Mouse (Mus musculus) spleen, postnatal 14 days (tissue): Measurements from ENCODE around the gene Gdf15.

Experiments
- DNase-seq, 2 experiments: peaks; one replicate each; pipeline ENCODE4 v3.0.0; 2021 to 2022; ENCODE audit warnings: low spot score in 2 of 2

Gdf15 gene

DNA sequence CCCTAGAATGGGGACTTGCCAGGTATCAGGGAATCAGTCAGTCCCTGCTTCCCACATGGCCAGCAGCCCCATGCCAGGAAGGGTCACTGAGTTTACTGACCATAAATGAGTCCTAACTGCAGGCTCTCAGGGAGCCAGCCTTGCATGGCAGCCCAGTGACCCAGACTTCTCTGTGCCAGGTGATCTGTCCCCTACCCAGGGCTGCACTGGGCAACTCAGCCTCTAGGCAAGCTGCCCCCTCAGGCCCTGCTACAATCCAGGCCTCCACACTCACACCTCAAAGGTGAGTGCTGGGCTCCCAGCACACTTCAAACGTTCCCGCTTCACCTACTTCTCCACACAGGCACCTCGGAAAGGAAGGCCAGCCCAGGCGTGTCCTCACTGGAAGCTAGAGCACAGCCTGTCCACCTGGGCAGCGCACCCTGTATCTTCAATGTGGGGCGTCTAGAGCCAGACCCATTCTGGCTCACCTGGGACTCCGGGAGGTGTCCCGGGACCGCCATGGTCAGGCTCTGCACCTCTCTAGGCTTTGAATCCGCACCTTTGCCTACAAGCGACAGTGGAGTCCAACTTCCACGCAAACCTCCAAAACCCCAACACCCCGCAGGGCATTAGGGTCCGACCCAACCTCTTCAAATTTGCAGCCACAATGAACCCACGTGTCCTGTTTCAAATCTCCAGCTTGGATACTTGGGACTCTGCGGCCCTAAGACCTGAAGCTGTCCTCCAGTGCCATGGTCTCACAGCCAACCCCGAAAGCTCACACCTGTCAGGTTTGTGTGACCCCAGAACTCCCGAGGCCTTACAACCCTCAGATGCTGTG is 25.3 kb downstream of the Gdf15 start:
- no peak for DNase-seq

- DNase-seq, result no peak
These were observed 26.1 kb downstream of the Gdf15 start for GRCm38 (mm10) chr8:70605871-70606779.

- DNase-seq, result no peak
These were observed 27.7 kb downstream of the Gdf15 start for GRCm38 (mm10) chr8:70604558-70604957.

GRCm38 (mm10) chr8:70602139-70602811 is 30.0 kb downstream of the Gdf15 start:
- DNase-seq, result no peak

DNA sequence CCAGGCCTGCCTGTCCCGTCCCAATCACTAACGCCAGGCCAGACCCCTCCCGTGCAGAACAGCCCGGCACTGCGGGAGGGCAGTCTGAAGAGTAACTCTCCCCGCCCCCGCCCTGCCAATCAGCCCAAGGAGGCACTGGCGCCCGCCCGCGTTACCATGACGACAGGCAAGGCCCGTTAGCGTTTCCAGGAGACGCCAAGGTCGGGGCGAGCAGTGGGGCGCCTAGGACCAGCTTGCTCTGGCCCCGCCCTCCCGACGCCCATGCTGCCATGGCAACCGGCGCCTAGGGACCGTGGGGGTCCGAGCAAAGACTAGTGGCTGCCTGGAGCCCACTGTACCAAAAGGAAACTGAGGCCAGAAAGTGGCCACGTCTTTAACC is 31.0 kb downstream of the Gdf15 start:
- peak; percentile 46 to 63 for DNase-seq

- no peak for DNase-seq
These were observed 31.6 kb downstream of the Gdf15 start for GRCm38 (mm10) chr8:70600473-70601270.

DNA sequence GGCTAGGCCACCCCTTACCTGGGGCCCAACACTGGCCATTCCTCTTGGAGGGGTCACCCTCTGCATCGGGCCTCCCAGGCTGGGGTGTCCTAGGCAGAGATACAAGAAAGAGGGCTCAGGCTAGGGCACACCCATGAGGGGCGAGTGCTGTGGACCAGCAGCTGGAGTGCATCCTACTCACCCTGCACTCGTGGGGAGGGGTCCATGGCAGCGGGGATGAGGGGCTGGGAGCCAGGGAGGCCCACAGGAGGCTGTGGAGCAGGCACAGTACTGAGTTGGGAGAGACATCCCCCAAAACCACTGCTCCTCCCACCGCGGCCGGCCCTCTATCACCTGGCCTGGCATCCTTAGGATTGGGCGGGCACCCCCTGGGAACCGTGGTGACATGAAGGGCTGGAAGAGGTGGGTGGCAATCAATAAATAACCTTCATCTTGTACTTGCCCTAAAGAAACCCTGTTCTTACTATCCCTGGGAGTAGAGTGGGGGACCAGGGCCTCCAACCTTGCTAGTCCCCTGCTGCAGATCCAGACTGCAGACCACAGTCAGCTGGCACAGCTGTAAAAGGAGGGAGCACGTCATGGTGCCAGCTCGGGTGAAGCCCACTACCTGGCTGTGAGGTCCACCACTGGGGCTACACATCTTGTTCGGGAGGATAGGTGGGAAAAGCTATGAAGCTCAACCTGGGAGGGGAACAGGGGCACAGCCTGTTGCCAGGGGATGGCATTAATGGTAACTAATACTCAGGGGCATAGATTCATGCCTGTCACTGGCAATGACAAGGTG is 32.6 kb downstream of the Gdf15 start:
- DNase-seq, result no peak

DNA sequence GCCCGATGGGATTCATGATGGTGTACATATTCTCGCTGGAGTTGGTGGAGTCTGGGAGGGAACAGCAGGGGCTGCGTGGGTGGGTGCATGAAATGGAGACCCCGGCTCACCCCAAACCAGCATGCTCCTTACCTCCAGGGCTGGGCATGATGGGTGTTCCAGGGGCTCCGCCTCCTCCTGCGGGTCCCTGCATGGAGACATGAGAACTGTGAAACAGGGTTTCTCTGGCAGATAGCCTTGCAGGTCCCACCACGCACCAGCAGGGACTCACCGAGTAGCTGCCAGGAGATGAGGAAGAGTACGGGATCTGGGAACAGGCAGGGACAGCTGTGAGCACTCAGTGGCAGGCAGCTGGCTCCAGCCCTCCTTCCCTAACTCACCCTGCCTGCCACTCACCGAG is 33.5 kb downstream of the Gdf15 start:
- no peak for DNase-seq

- no peak for DNase-seq
These were observed 34.0 kb downstream of the Gdf15 start for GRCm38 (mm10) chr8:70598283-70598682.

- DNase-seq, result no peak
These were observed 34.6 kb downstream of the Gdf15 start for GRCm38 (mm10) chr8:70597417-70598272.

DNA sequence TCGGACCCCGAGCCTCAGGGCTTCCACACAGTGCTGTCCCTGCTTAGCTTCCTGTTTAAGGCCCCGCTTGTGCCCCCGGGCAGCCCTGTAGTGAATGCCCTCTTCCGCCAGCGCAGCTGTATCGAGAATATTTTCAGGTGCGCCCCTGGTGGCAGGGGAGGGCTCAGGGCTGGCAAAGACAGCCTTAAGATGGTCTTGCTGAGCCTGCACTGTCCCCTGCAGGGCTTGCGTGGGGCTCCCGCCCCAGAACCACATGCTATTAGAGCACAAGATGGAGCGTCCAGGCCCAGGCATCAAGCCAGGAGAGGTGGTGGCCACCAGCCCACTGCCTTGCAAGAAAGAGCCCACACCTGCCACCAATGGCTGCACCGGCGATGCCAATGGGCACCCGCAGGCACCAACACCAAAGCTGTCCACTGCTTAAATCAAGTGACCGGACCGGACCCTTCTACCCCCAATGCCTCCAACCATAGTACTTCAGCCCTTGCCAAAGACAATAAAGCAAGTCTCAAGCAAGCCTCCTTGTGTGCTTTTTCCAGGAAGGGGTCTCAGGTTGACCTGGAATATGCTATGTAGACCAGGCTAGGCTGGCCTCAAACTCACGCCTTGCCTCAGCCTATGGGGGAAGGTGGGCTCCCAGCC is 35.4 kb downstream of the Gdf15 start:
- DNase-seq, result peak in 1 of 2 experiments; percentile 59

- DNase-seq, result no peak
These were observed 36.0 kb downstream of the Gdf15 start for GRCm38 (mm10) chr8:70596216-70596615.

- no peak for DNase-seq
These were observed 36.4 kb downstream of the Gdf15 start for GRCm38 (mm10) chr8:70595811-70596210.

GRCm38 (mm10) chr8:70594621-70595564 is 37.4 kb downstream of the Gdf15 start:
- no peak for DNase-seq

GRCm38 (mm10) chr8:70593961-70594609 is 38.2 kb downstream of the Gdf15 start, which contains the start of gene Isyna1:
Gene Isyna1, plus strand, starts transcription at chr8:70594373.
- DNase-seq, result peak; percentile 73 to 81

- no peak for DNase-seq
These were observed 39.1 kb downstream of the Gdf15 start for GRCm38 (mm10) chr8:70593173-70593572.

DNA sequence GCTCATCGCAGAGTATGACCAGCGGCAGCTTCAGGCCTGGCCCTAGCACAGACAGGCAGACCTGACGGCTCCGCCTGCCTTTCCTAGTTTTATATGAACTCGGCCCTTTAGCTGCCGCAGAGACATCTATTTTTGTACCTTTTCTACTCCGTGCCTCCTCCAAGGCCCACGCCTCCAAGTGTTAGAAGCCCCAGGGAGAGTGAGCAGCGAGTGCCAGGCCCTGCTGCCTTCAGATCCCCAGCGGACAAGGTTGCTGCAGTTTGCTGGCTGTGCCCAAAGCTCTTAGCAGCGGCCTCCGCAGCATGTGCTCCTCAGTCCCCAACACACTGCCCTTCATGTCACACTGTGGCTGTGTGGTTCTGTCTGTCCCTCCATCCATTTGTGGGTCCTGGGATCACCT is 40.7 kb downstream of the Gdf15 start:
- no peak for DNase-seq
